Mouse (Mus musculus): ENCODE data around the gene Adck1.

DNA sequence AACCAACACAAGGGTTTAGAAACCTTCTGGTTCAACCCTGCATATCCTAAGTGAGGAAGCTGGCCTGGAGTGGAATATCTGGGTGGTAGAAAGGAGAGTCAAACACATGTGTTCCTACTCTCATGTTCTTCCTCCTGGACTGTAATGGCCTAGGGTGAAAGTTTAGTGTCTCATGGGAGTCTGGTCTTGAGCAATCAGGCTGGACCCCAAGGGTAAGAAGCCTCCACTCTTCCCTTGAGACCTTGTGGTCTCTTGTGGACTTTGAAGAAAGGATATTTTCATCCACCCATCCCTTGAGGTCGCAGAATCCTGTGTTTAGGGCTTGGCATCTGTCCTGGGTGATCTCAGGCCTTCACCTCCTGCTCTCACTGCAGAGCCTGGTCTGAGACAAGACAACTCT, 52.9 kb downstream of the Adck1 start:
- TF ChIP-seq CTCF (IDR thresholded peaks at IDR 0.05; ENCODE audit: borderline replicate concordance, insufficient read depth, low read length) = no peak
- no peak for TF ChIP-seq POLR2A (IDR thresholded peaks at IDR 0.05; ENCODE audit: low read depth, low read length)

Data from embryonic fibroblast, embryonic 13.5 days (primary cell).